Mouse (Mus musculus) R1 (cell line): ENCODE data around the gene Lce1e.

ENCODE experiments used
- DNase-seq: peaks from one replicate; pipeline ENCODE4 v3.0.0-alpha.2; 2018; ENCODE audit warnings: low read depth, low spot score

Lce1e gene

GRCm38 (mm10) chr3:92708974-92709373, at the start of gene Lce1e:
Lce1e (minus strand) TSS chr3:92709074.
- DNase-seq: no peak

GRCm38 (mm10) chr3:92753197-92753596, 44.3 kb upstream of the Lce1e start:
- peak; percentile 15 for DNase-seq

GRCm38 (mm10) chr3:92752238-92752637, 43.4 kb upstream of the Lce1e start, which contains the start of gene Lce1g:
Lce1g (minus strand) TSS chr3:92752338.
- no peak for DNase-seq

DNA sequence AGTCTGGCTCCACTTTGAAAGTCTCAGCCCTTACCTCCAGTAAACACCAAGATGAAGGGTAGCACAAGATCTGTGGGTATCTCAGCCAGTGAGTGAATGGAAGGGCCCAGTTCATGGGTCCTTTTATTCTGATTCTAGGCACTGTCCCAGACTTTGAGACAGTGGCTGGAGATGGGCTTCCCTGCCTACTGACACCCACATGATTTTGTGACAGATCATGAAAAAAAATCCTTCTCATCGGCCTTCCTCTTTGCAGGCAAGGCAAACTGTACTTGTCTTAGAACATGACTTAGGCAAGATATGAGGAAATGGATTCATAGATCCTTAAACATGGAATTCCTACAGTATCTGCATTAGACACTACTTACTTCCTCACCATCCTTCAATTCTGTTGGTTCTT, 30.1 kb upstream of the Lce1e start, which contains the start of gene Gm38119:
Gm38119 (minus strand) TSS at position 101 of the 400 bp plus-strand sequence.
- no peak for DNase-seq

DNA sequence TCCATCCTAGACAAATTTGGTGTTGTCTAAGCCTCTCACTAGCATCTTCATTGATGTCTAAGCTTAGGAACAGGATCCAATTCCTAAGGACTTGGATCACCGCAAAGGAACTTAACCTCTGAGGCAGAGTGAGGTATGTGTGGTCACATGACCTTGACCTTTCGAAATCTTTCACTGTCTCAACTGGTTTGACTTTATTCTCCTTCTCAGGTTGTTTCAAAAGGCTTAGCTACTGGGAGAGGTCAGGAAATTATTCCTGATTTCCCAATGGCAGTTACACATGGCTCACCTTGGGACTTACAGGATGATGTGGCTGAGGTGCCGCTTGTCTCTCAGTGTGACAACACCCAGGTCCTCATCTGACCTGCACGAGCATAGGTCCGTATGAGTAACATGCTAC, 13.8 kb upstream of the Lce1e start:
- DNase-seq: peak; percentile 43

DNA sequence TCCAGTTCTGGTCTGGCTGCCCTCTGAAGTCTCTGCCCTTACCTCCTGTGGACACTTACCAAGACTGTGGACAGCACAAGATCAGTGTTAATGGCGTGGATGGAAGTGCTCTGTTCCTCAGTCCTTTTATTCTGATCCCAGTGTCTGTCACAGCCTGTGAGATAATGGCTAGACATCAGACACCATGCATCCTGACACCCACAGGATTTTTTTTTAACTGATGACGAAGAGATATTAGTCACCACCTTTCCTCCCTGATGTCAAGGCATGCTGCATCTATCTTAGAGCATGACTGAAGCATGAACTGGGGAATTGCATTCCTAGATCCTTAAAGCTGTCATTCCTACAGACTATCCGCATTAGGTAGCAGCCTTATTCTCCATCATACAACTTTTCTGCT, 11.4 kb upstream of the Lce1e start, which contains the start of gene Lce1f:
Lce1f (minus strand) TSS at position 101 of the 400 bp plus-strand sequence.
- no peak for DNase-seq

GRCm38 (mm10) chr3:92715122-92715521, 6.2 kb upstream of the Lce1e start:
- DNase-seq: peak; percentile 6

- peak; percentile 80 for DNase-seq
These were observed 14.3 kb downstream of the Lce1e start for GRCm38 (mm10) chr3:92694613-92695012.

DNA sequence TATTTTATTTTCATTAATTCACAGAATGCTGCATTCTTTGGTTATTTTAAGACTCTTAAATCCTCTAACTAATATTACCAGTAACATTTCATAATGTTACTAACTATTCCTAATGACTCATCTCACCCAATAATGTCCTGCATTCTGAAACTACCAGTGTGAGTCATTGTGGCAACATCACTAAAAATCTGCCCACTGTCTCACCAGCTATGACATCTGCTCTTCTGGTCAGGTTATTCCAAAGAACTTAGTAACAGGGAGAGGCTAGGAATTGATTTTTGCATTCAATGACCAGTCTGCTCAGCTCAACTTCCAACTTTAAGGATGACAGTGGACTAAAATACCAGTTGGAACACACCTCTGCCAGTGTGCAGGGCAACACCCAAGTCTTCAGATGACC, 17.2 kb downstream of the Lce1e start:
- DNase-seq: no peak

DNA sequence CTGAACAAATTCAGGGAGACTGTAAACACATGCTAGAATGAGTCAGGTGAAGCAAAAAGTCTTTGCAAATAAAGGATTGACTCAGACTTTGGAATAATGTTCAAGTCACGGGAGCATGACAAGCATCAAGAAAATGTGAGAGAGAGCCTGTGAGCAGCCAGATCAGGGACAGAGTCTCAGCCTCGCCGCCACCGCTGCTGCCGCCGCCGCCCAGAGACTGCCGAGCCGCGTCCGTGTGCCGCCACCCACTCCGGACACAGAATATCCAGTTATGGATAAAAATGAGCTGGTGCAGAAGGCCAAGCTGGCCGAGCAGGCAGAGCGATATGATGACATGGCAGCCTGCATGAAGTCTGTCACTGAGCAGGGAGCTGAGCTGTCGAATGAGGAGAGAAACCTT, 19.7 kb downstream of the Lce1e start:
- DNase-seq: peak; percentile 18

DNA sequence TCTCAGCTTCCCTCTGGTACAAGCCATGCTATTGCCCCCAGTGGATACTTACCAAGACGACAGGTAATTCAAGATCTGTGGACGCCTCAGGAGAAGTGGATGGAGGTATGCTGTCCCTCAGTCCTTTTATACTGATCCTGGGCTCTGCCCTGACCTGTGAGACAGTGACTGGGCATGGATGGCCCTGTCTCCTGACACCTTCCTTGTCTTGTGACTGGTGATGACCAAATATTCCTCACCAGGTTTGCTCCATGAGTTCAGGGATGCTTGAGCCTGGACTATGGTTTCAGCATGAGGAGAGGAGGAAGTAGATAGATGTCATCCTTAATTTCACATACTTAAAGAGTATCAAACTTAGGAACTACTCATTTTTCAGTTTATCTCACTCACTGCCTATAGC, 21.8 kb downstream of the Lce1e start, which contains the start of gene Lce1d:
Lce1d (minus strand) TSS at position 101 of the 400 bp plus-strand sequence.
- no peak for DNase-seq

DNA sequence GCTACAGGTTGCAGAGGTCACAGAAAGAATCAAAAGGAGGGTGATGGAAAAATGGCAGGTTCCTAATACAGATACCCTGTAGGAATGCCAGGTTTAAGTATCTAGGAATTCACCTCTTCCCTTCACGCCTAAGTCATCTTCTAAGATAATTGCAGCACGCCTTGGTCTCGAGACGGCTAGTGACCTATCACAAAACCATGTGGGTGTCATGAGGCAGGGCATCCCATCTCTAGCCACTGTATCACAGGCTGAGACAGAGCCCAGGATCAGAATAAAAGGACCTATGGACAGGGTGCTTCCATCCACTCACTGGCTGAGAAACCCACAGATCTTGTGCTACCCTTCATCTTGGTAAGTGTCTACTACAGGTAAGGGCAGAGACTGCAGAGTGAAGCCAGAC, 29.9 kb downstream of the Lce1e start, which contains the start of gene Lce1c:
Lce1c (plus strand) TSS at position 301 of the 400 bp plus-strand sequence.
- no peak for DNase-seq

- no peak for DNase-seq
These were observed 38.7 kb downstream of the Lce1e start, which contains the start of gene Lce1a2 for GRCm38 (mm10) chr3:92670215-92670614. Lce1a2 (minus strand) TSS chr3:92670315.
